Mouse (Mus musculus): ENCODE measurements around the gene Rita1. TPM values are rescaled to one million over a fixed set of nuclear protein-coding genes. Genes with fewer than 3 reads are reported as not detected.

Gene Rita1
- total and polyA plus RNA-seq, 2 experiments from 2014 or later = 30.4 to 38.6 TPM

DNA sequence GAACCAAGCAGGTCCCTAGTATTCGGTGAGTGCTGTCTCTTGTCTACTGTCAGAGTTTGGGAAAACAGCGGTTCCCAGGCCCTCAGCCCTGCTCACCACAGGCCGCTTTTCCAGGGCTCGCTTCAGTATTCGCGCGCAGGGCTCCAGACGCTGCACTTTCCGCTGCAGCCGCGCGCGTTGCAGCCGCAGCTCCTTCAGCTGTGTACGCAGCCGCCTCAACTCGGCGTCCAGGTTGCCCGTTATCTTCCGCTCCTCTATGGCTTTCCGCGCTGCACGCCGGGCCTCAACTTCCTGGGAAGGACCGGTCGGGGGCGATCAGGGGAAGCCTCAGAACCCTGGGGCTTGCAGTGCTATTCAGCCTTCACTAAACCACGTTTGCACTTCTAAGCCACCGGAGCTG, 18.7 kb upstream of the Rita1 start:
- Histone ChIP-seq H3K27me3 (ENCODE audit: insufficient read depth, low read length) (no peaks in the 10 kb centered on the region), H3K9me3 (ENCODE audit: low read length) (no peaks in the 10 kb centered on the region), H3K36me3 (ENCODE audit: insufficient read depth, low read length) (peaks cover 11% of the 10 kb centered on the region), H3K4me1 (ENCODE audit: insufficient read depth, low read length) (0 out of 2 replicates have a peak, but pooled peaks cover 3% of the 10 kb centered on the region), H3K27ac (no peak overlapping the region), H3K4me3 (ENCODE audit: low read length) (peak overlapping the region; percentile 7; the same call in 1 of the 2 replicates), H3K9ac (replicated peaks; ENCODE audit: low read length) (no peak overlapping the region), H3K4me2 (ENCODE audit: low read depth, low read length) (peak overlapping the region; percentile 40)
- ATAC-seq = no peak
- WGBS = 7% methylated on average over 29 of the region's 29 CpGs
- peak; percentile 50 for DNase-seq (ENCODE audit: low spot score)
- TF ChIP-seq CTCF (IDR thresholded peaks at IDR 0.05; ENCODE audit: low read depth) = no peak

DNA sequence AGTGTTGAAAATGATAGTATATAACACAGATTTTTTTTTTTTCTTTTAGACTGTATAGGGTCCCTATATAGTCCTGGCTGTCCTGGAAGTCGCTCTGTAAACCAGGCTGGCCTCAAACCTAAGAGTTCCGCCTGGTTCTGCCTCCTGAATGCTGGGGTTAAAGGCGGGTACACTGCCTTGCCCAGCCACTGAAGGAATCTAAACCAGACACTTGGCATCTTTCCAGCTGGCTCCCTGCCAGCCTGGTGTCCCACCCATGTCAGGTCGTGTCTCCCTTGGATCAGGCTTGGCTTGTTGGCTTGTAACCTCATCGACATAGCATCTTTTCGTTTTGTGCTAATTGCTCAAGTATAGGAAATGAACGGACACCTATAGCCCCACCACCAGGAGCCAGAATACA, 16.2 kb upstream of the Rita1 start:
- Histone ChIP-seq H3K4me2 (ENCODE audit: low read depth, low read length) (no peak overlapping the region), H3K4me3 (ENCODE audit: low read length) (no peak overlapping the region), H3K9ac (replicated peaks; ENCODE audit: low read length) (no peak overlapping the region), H3K27me3 (ENCODE audit: insufficient read depth, low read length) (no peaks in the 10 kb centered on the region), H3K4me1 (ENCODE audit: insufficient read depth, low read length) (no peaks in the 10 kb centered on the region), H3K36me3 (ENCODE audit: insufficient read depth, low read length) (peaks cover 32% of the 10 kb centered on the region), H3K27ac (no peak overlapping the region), H3K9me3 (ENCODE audit: low read length) (no peaks in the 10 kb centered on the region)
- DNase-seq (ENCODE audit: low spot score) = peak; percentile 57
- no peak for ATAC-seq
- 41% methylated on average over 7 of the region's 7 CpGs for WGBS
- TF ChIP-seq CTCF (IDR thresholded peaks at IDR 0.05; ENCODE audit: low read depth) = no peak

GRCm38 (mm10) chr5:120627515-120628300, 15.3 kb upstream of the Rita1 start:
- Histone ChIP-seq H3K9ac (replicated peaks; ENCODE audit: low read length) (no peak overlapping the region), H3K4me2 (ENCODE audit: low read depth, low read length) (no peak overlapping the region), H3K9me3 (ENCODE audit: low read length) (no peaks in the 10 kb centered on the region), H3K27me3 (ENCODE audit: insufficient read depth, low read length) (no peaks in the 10 kb centered on the region), H3K4me3 (ENCODE audit: low read length) (no peak overlapping the region), H3K4me1 (ENCODE audit: insufficient read depth, low read length) (no peaks in the 10 kb centered on the region), H3K27ac (no peak overlapping the region), H3K36me3 (ENCODE audit: insufficient read depth, low read length) (peaks cover 36% of the 10 kb centered on the region)
- no peak for ATAC-seq
- 70% methylated on average over 15 of the region's 15 CpGs for WGBS
- TF ChIP-seq CTCF (IDR thresholded peaks at IDR 0.05; ENCODE audit: low read depth) = no peak
- DNase-seq (ENCODE audit: low spot score) = no peak

DNA sequence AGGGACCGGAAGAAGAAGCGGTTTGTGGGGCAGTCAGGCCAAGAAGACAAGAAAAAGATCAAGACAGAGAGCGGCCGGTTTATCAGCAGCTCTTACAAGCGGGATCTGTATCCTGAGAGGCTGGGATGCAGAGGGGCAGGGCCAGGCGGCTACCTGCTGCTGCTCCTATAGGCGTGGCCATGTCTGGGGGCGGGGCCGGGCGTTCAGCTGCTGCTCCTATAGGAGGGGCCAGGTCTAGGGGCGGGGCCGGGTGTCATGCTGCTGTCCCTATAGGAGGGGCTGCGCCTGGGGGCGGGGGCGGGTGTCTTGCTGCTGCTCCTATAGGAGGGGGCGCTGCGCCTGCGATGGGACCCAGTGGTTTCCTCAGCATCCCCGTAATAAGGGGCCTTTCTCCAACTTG, 14.0 kb upstream of the Rita1 start:
- no peaks in the 10 kb centered on the region for H3K9me3 ChIP-seq (ENCODE audit: low read length)
- 41% methylated on average over 19 of the region's 19 CpGs for WGBS
- H3K27ac ChIP-seq = no peak overlapping the region
- H3K4me1 ChIP-seq (ENCODE audit: insufficient read depth, low read length) = no peaks in the 10 kb centered on the region
- no peaks in the 10 kb centered on the region for H3K27me3 ChIP-seq (ENCODE audit: insufficient read depth, low read length)
- H3K4me2 ChIP-seq (ENCODE audit: low read depth, low read length) = no peak overlapping the region
- peaks cover 40% of the 10 kb centered on the region for H3K36me3 ChIP-seq (ENCODE audit: insufficient read depth, low read length)
- no peak overlapping the region for H3K9ac ChIP-seq (replicated peaks; ENCODE audit: low read length)
- TF ChIP-seq CTCF (IDR thresholded peaks at IDR 0.05; ENCODE audit: low read depth) = no peak
- H3K4me3 ChIP-seq (ENCODE audit: low read length) = no peak overlapping the region
- DNase-seq (ENCODE audit: low spot score) = no peak
- ATAC-seq = no peak

DNA sequence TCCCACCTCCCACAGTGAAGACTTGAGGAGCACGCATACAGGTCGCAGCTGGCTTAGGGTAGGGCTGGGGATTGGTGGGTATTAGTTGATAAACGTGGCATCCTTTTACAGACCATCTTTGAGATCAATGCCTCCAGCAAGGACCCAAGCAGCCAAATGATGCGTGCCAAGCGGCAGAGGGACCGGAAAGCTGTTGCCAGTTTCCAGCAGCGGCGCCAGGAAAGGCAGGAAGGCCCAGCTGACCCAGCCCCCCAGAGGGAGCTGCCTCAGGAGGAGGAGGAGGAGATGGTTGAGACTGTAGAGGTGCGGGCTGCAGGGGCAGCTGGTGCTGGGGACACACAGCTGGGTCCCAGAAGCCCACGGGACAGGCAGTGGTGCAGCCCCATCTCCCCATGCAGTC, 12.0 kb upstream of the Rita1 start:
- Histone ChIP-seq H3K4me1 (ENCODE audit: insufficient read depth, low read length) (no peaks in the 10 kb centered on the region), H3K36me3 (ENCODE audit: insufficient read depth, low read length) (peaks cover 52% of the 10 kb centered on the region), H3K9me3 (ENCODE audit: low read length) (no peaks in the 10 kb centered on the region), H3K4me2 (ENCODE audit: low read depth, low read length) (no peak overlapping the region), H3K4me3 (ENCODE audit: low read length) (no peak overlapping the region), H3K27me3 (ENCODE audit: insufficient read depth, low read length) (no peaks in the 10 kb centered on the region), H3K9ac (replicated peaks; ENCODE audit: low read length) (no peak overlapping the region), H3K27ac (no peak overlapping the region)
- ATAC-seq (no peak), DNase-seq (ENCODE audit: low spot score) (peak; percentile 37)
- WGBS = 81% methylated on average over 10 of the region's 10 CpGs
- TF ChIP-seq CTCF (IDR thresholded peaks at IDR 0.05; ENCODE audit: low read depth) = no peak

DNA sequence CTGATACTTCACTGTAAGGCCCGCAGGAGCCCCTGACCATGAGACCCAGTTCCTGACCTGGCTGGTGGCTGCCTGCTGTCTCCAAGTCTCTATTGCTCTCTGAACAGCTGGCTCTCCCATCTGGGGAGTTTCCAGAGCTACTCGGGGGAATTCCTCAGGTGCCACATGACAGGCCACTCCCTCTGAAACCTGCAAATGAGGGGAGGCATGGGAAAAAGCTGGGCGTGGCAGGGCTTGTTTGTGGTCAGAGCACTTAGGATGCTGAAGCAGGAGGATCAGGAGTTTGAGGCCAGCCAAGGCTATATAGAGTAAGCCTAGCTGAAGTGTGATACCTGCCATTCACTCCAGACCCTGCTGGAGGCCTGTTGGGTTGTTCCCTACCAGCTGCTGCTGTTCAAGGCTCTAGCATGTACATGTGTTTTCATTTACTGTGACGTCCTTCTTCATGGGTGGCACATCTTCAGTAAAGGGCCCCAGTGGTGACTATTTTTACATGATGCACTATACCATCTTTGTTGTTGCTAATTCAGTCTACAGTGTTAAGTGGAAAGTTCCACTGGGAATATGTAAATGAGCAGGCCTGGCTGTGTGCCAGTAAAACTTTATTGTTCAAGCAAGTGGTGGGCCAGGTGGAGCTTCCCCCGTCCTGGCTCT, 9.9 kb upstream of the Rita1 start:
- Histone ChIP-seq H3K9me3 (ENCODE audit: low read length) (no peaks in the 10 kb centered on the region), H3K36me3 (ENCODE audit: insufficient read depth, low read length) (peaks cover 62% of the 10 kb centered on the region), H3K4me3 (ENCODE audit: low read length) (no peak overlapping the region), H3K4me1 (ENCODE audit: insufficient read depth, low read length) (no peaks in the 10 kb centered on the region), H3K9ac (replicated peaks; ENCODE audit: low read length) (no peak overlapping the region), H3K4me2 (ENCODE audit: low read depth, low read length) (no peak overlapping the region), H3K27ac (peak overlapping the region; percentile 15; the same call in 1 of the 2 replicates), H3K27me3 (ENCODE audit: insufficient read depth, low read length) (no peaks in the 10 kb centered on the region)
- no peak for TF ChIP-seq CTCF (IDR thresholded peaks at IDR 0.05; ENCODE audit: low read depth)
- WGBS = 62% methylated on average over 5 of the region's 5 CpGs
- no peak for ATAC-seq
- DNase-seq (ENCODE audit: low spot score) = no peak

GRCm38 (mm10) chr5:120621846-120622197, 9.4 kb upstream of the Rita1 start:
- Histone ChIP-seq H3K4me2 (ENCODE audit: low read depth, low read length) (no peak overlapping the region), H3K4me1 (ENCODE audit: insufficient read depth, low read length) (no peaks in the 10 kb centered on the region), H3K4me3 (ENCODE audit: low read length) (no peak overlapping the region), H3K9me3 (ENCODE audit: low read length) (no peaks in the 10 kb centered on the region), H3K36me3 (ENCODE audit: insufficient read depth, low read length) (peaks cover 57% of the 10 kb centered on the region), H3K27me3 (ENCODE audit: insufficient read depth, low read length) (no peaks in the 10 kb centered on the region), H3K27ac (peak overlapping the region; percentile 15; the same call in 1 of the 2 replicates), H3K9ac (replicated peaks; ENCODE audit: low read length) (no peak overlapping the region)
- DNase-seq (ENCODE audit: low spot score) = peak; percentile 53
- 65% methylated on average over 10 of the region's 10 CpGs for WGBS
- no peak for TF ChIP-seq CTCF (IDR thresholded peaks at IDR 0.05; ENCODE audit: low read depth)
- no peak for ATAC-seq
